Mouse (Mus musculus): ENCODE data around the gene Fam8a1. TPM values are rescaled to one million over a fixed set of nuclear protein-coding genes. Genes with fewer than 3 reads are reported as not detected.

Fam8a1 gene
- total and polyA plus RNA-seq, 3 experiments: 6.9 to 9.9 (median 9.9) TPM

DNA sequence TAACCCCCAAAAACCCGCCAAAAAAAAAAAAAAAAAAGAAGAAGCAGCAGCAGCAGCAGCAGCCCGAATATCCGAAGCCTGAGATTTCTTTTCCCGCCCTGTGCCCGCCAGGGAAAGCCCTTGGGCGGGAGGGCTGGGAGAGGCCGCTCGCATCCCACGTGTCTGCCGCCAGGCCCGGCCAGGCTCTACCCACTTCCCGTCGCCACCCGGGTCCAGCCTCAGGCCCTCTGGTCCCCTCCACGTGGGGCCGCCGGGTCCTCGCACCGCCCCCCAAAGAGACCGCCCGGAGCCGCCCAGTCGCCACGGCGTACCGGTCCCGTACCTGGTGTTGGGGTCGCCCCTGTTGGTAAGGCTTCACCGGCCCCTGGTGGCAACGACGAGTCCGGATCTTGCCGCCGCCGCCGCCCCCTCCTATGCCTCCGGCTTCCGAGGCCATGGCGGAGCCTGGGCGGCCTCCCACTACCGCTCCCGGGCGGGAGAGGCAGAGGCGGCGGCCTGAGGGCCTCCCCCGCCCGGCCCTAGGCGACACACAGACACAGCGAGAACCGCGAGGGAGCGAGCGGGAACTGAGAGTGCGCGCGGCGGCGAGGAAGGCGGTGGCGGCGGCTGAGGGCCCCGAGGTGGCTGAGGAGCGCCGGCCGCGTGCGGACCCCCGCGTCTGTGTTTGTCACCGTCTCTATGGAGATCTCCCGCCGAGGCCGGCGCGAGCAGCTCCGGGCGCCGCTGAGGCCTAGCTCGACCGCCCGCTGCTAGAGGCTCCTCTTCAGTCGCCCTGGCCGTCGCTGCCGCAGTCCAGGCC, 57.9 kb downstream of the Fam8a1 start:
- Histone ChIP-seq H3K79me2 (replicated peaks; ENCODE audit: control insufficient read depth, extremely low read depth, insufficient read depth, poor library complexity, severe bottlenecking) (peaks cover 43% of the 10 kb centered on the region), H3K4me2 (ENCODE audit: insufficient read depth, low read depth, poor library complexity, severe bottlenecking) (peak overlapping the region; percentile 33), H3K27me3 (replicated peaks) (no peaks in the 10 kb centered on the region), H3K27ac (ENCODE audit: insufficient read depth, low read depth) (peak overlapping the region; percentile 92), H3K9me3 (replicated peaks; ENCODE audit: low read length) (no peaks in the 10 kb centered on the region), H3K9ac (ENCODE audit: insufficient read depth, low read depth) (peak overlapping the region; percentile 83), H3K4me3 (replicated peaks in 1 of 3; ENCODE audit: low read depth in 2 of 3, low read length in 2 of 3, poor library complexity in 1 of 3) (peak overlapping the region; percentile 81 to 96 (median 86)), H3K4me1 (ENCODE audit: control insufficient read depth in 1 of 2, insufficient read depth in 2 of 2) (peaks cover 0 to 19% of the 10 kb centered on the region in 2 experiments; a peak in 2 of 4 replicates), H3K36me3 (replicated peaks in 1 of 2; ENCODE audit: control insufficient read depth in 1 of 2, insufficient read depth in 1 of 2, low read length in 1 of 2) (no peaks in the 10 kb centered on the region)
- TF ChIP-seq MYC (IDR thresholded peaks at IDR 0.05; ENCODE audit: low read depth, low read length) (peak; percentile 51; the same call in 1 of the 2 replicates), JUND (conservative IDR thresholded peaks at IDR 0.05; ENCODE audit: low read depth, low read length) (no peak), USF2 (conservative IDR thresholded peaks at IDR 0.05; ENCODE audit: low read depth, low read length) (no peak), MAX (IDR thresholded peaks at IDR 0.05; ENCODE audit: low read length) (peak; percentile 59; the same call in 1 of the 2 replicates), ZC3H11A (IDR thresholded peaks at IDR 0.05; ENCODE audit: low read depth, low read length) (no peak), USF1 (IDR thresholded peaks at IDR 0.05; ENCODE audit: low read depth, low read length) (no peak; the same call in 1 of the 2 replicates), ETS1 (conservative IDR thresholded peaks at IDR 0.05; ENCODE audit: low read depth, low read length) (no peak), ELF1 (IDR thresholded peaks at IDR 0.05; ENCODE audit: low read depth, low read length) (peak; percentile 8; the same call in 1 of the 2 replicates), UBTF (IDR thresholded peaks at IDR 0.05; ENCODE audit: low read depth, low read length) (peak; percentile 57), POLR2AphosphoS2 (IDR thresholded peaks at IDR 0.05; ENCODE audit: low read depth, low read length) (no peak), KAT2A (IDR thresholded peaks at IDR 0.05; ENCODE audit: insufficient replicate concordance, low read length) (no peak), NELFE (IDR thresholded peaks at IDR 0.05; ENCODE audit: low read depth, low read length) (no peak), SIN3A (IDR thresholded peaks at IDR 0.05; ENCODE audit: low read length) (no peak; the same call in 1 of the 2 replicates), ZKSCAN1 (IDR thresholded peaks at IDR 0.05; ENCODE audit: borderline replicate concordance, low read depth, low read length) (no peak), TBP (conservative IDR thresholded peaks at IDR 0.05; ENCODE audit: low read depth, low read length) (no peak), RCOR1 (conservative IDR thresholded peaks at IDR 0.05; ENCODE audit: low read depth, low read length) (no peak), MAZ (IDR thresholded peaks at IDR 0.05; ENCODE audit: low read depth, low read length) (no peak), CHD2 (IDR thresholded peaks at IDR 0.05; ENCODE audit: low read length) (no peak), E2F4 (IDR thresholded peaks at IDR 0.05; ENCODE audit: insufficient replicate concordance, low read depth, low read length) (no peak), PAX5 (IDR thresholded peaks at IDR 0.05; ENCODE audit: low read length) (no peak), MXI1 (IDR thresholded peaks at IDR 0.05; ENCODE audit: low read depth, low read length) (peak; percentile 81), ZNF384 (IDR thresholded peaks at IDR 0.05; ENCODE audit: low read depth, low read length) (no peak)
- dilution Hi-C loops (cut with MboI; ENCODE audit: extremely low pct_ligation_motif_present, extremely low pct_unique_long_range_greater_than_20kb, low sequenced_read_pairs): no loop called here
- in situ Hi-C loops (cut with MboI; ENCODE audit: low pct_ligation_motif_present, low pct_unique_long_range_greater_than_20kb, low sequenced_read_pairs): no loop called here
- peak; percentile 40 for DNase-seq (ENCODE audit: extremely low read depth)

Other genes with a start within 250 kb of the Fam8a1 start
- 0.04 TPM in 1 of 2 replicates, not detected in the other for gene Cap2, start 167.7 kb upstream of the Fam8a1 start, total RNA-seq (2012; rRNA removed)
- gene Cap2, start 167.7 kb upstream of the Fam8a1 start, total RNA-seq (2014; rRNA removed): 0.11 and 0.22 TPM in 2 replicates
- not detected in 2 replicates for gene Cap2, start 167.7 kb upstream of the Fam8a1 start, polyA plus RNA-seq (2012; ENCODE audit: insufficient read length, low read depth)
- 60.6 and 73.6 TPM in 2 replicates for gene Nup153, start 58.4 kb downstream of the Fam8a1 start, total RNA-seq (2012; rRNA removed)
- 91.3 and 91.5 TPM in 2 replicates for gene Nup153, start 58.4 kb downstream of the Fam8a1 start, total RNA-seq (2014; rRNA removed)
- gene Nup153, start 58.4 kb downstream of the Fam8a1 start, polyA plus RNA-seq (2012; ENCODE audit: insufficient read length, low read depth): 79.2 and 118 TPM in 2 replicates

Measured in CH12.LX (cell line).